Mouse (Mus musculus): ENCODE data around the gene Plppr1.

- TF ChIP-seq GATA1 (IDR thresholded peaks at IDR 0.05; ENCODE audit: borderline replicate concordance, low read length), result no peak
- TF ChIP-seq FLI1 (IDR thresholded peaks at IDR 0.05; ENCODE audit: low read length), result no peak
Observed at GRCm38 (mm10) chr4:49179471-49180181, 120.6 kb downstream of the Plppr1 start.

All from megakaryocyte, embryonic 14.5 days (primary cell).